Mouse (Mus musculus): ENCODE data around the gene Adgrg5.
A peak's percentile ranks its signal among the peaks of the same experiment; 100 is the strongest.

Adgrg5 gene

GRCm38 (mm10) chr8:94917851-94918495 is 5.5 kb upstream of the Adgrg5 start, which contains the start of gene Ccdc102a:
TSS of gene Ccdc102a (minus strand) at chr8:94918098.
- DNase-seq: peak; percentile 77 to 85

GRCm38 (mm10) chr8:94919256-94919655 is 4.2 kb upstream of the Adgrg5 start:
- no peak for DNase-seq

GRCm38 (mm10) chr8:94922176-94922575 is 1.3 kb upstream of the Adgrg5 start:
- no peak for DNase-seq

- DNase-seq: no peak
Measured at GRCm38 (mm10) chr8:94922602-94923001, 892 bp upstream of the Adgrg5 start.

GRCm38 (mm10) chr8:94928227-94928626 is 4.7 kb downstream of the Adgrg5 start:
- DNase-seq: no peak

GRCm38 (mm10) chr8:94933918-94934317 is 10.4 kb downstream of the Adgrg5 start:
- DNase-seq: no peak

GRCm38 (mm10) chr8:94935172-94935571 is 11.7 kb downstream of the Adgrg5 start:
- no peak for DNase-seq

GRCm38 (mm10) chr8:94942566-94942965 is 19.1 kb downstream of the Adgrg5 start:
- peak; percentile 83 to 84 for DNase-seq

GRCm38 (mm10) chr8:94945185-94945584 is 21.7 kb downstream of the Adgrg5 start:
- DNase-seq: no peak

- no peak for DNase-seq
Measured at GRCm38 (mm10) chr8:94948421-94948820, 24.9 kb downstream of the Adgrg5 start.

GRCm38 (mm10) chr8:94949010-94949409 is 25.5 kb downstream of the Adgrg5 start:
- no peak for DNase-seq

- peak; percentile 79 to 85 for DNase-seq
Measured at GRCm38 (mm10) chr8:94950046-94950445, 26.6 kb downstream of the Adgrg5 start.

GRCm38 (mm10) chr8:94950458-94950857 is 27.0 kb downstream of the Adgrg5 start:
- no peak for DNase-seq

- no peak for DNase-seq
Measured at GRCm38 (mm10) chr8:94952086-94952485, 28.6 kb downstream of the Adgrg5 start.

GRCm38 (mm10) chr8:94953624-94954367 is 30.3 kb downstream of the Adgrg5 start:
- DNase-seq: no peak

- peak; percentile 38 to 65 for DNase-seq
Measured at GRCm38 (mm10) chr8:94954368-94954737, 30.9 kb downstream of the Adgrg5 start.

- peak; percentile 68 to 76 for DNase-seq
Measured at GRCm38 (mm10) chr8:94954921-94955758, 31.6 kb downstream of the Adgrg5 start.

GRCm38 (mm10) chr8:94956078-94956574 is 32.6 kb downstream of the Adgrg5 start:
- no peak for DNase-seq

GRCm38 (mm10) chr8:94962201-94962600 is 38.7 kb downstream of the Adgrg5 start:
- DNase-seq: no peak

GRCm38 (mm10) chr8:94964828-94965227 is 41.3 kb downstream of the Adgrg5 start:
- no peak for DNase-seq

- peak; percentile 60 to 73 for DNase-seq
Measured at GRCm38 (mm10) chr8:94966578-94966977, 43.1 kb downstream of the Adgrg5 start.

GRCm38 (mm10) chr8:94967071-94967470 is 43.6 kb downstream of the Adgrg5 start:
- no peak for DNase-seq

GRCm38 (mm10) chr8:94967554-94967953 is 44.1 kb downstream of the Adgrg5 start:
- DNase-seq: no peak
